Mouse (Mus musculus) MEL (cell line): Measurements from ENCODE around the gene Krt80. TPM values are rescaled to one million over a fixed set of nuclear protein-coding genes. Genes with fewer than 3 reads are reported as not detected.

Source experiments
- DNase-seq: peaks from one replicate; pipeline ENCODE4 v3.0.0; 2011; ENCODE audit warnings: low read depth, low spot score
- H3K27ac ChIP-seq: 2 replicates; pipeline ENCODE4 v1.5.1; 2012; ENCODE audit warnings: low read depth, mild to moderate bottlenecking, control low read depth, low read length, moderate library complexity; ENCODE audit not compliant: control insufficient read depth
- H3K27me3 ChIP-seq, 2 experiments: fragments of 150-350 bp in 1 of 2; sonication (generic) in 1 of 2; 2 replicates each; pipeline ENCODE4 v1.6.1; 2012; ENCODE audit warnings: low read length in 2 of 2, mild to moderate bottlenecking in 2 of 2, improper control_type of control experiment in 1 of 2, moderate library complexity in 1 of 2; ENCODE audit not compliant: insufficient read depth in 2 of 2, control insufficient read depth in 1 of 2
- H3K36me3 ChIP-seq, 2 experiments: 2 replicates each; pipeline ENCODE4 v1.6.1; 2012 to 2014; ENCODE audit warnings: low read length in 2 of 2, improper control_type of control experiment in 1 of 2, inconsistent platforms in 1 of 2, mild to moderate bottlenecking in 1 of 2; ENCODE audit not compliant: insufficient read depth in 2 of 2, control insufficient read depth in 1 of 2
- H3K4me1 ChIP-seq, 2 experiments: fragments of 150-350 bp in 1 of 2; sonication (generic) in 1 of 2; 2 replicates each; pipeline ENCODE4 v1.6.1; 2012; ENCODE audit warnings: low read length in 2 of 2, improper control_type of control experiment in 1 of 2, mild to moderate bottlenecking in 1 of 2; ENCODE audit not compliant: insufficient read depth in 2 of 2, control insufficient read depth in 1 of 2
- H3K4me3 ChIP-seq, 2 experiments: fragments of 150-350 bp in 1 of 2; sonication (generic) in 1 of 2; 2 replicates each; pipeline ENCODE4 v1.5.1; 2012; ENCODE audit warnings: low read depth in 2 of 2, low read length in 2 of 2, mild to moderate bottlenecking in 2 of 2, moderate library complexity in 2 of 2, control low read depth in 1 of 2, improper control_type of control experiment in 1 of 2; ENCODE audit not compliant: control insufficient read depth in 1 of 2, insufficient read depth in 1 of 2
- H3K79me2 ChIP-seq: 2 replicates; pipeline ENCODE4 v1.6.1; 2012; ENCODE audit warnings: mild to moderate bottlenecking, low read length, moderate library complexity; ENCODE audit not compliant: control insufficient read depth, poor library complexity, insufficient read depth
- H3K9ac ChIP-seq: 2 replicates; pipeline ENCODE4 v1.6.1; 2012; ENCODE audit warnings: low read depth, mild to moderate bottlenecking, control low read depth, low read length, moderate library complexity; ENCODE audit not compliant: control insufficient read depth, poor library complexity, severe bottlenecking
- H3K9me3 ChIP-seq: fragments of 150-350 bp; sonication (generic); replicated peaks from 2 replicates; pipeline ENCODE4 v1.6.1; 2012; ENCODE audit warnings: mild to moderate bottlenecking, low read length, improper control_type of control experiment, moderate library complexity; ENCODE audit not compliant: insufficient read depth
- BHLHE40 ChIP-seq: IDR thresholded peaks from 2 replicates; pipeline ENCODE4 v1.6.1; 2012; ENCODE audit warnings: low read depth, mild to moderate bottlenecking, inconsistent platforms, low read length, improper control_type of control experiment, borderline replicate concordance
- CHD2 ChIP-seq: IDR thresholded peaks from 2 replicates; pipeline ENCODE4 v1.6.1; 2011; ENCODE audit warnings: low read length, improper control_type of control experiment
- CTCF ChIP-seq, 3 experiments: IDR thresholded peaks in 2 of 3; conservative IDR thresholded peaks in 1 of 3; 2 replicates each; pipeline ENCODE4 v1.5.1; 2011 to 2012; ENCODE audit warnings: low read length in 3 of 3, low read depth in 2 of 3, mild to moderate bottlenecking in 2 of 3, improper control_type of control experiment in 1 of 3, inconsistent platforms in 1 of 3, mixed read lengths in 1 of 3, moderate library complexity in 1 of 3; ENCODE audit not compliant: control insufficient read depth in 1 of 3, insufficient read depth in 1 of 3, poor library complexity in 1 of 3, severe bottlenecking in 1 of 3
- E2F4 ChIP-seq: IDR thresholded peaks from 2 replicates; pipeline ENCODE4 v1.6.1; 2011; ENCODE audit warnings: low read depth, low read length, improper control_type of control experiment, borderline replicate concordance
- ELF1 ChIP-seq: IDR thresholded peaks from 2 replicates; pipeline ENCODE4 v1.6.1; 2014; ENCODE audit warnings: low read depth, mild to moderate bottlenecking, inconsistent platforms, low read length, improper control_type of control experiment, moderate library complexity
- EP300 ChIP-seq, 2 experiments: IDR thresholded peaks; 2 replicates each; pipeline ENCODE4 v1.6.1; 2011; ENCODE audit warnings: improper control_type of control experiment in 2 of 2, low read length in 2 of 2, low read depth in 1 of 2, mild to moderate bottlenecking in 1 of 2
- GATA1 ChIP-seq: IDR thresholded peaks from 2 replicates; pipeline ENCODE4 v1.6.1; 2011; ENCODE audit warnings: low read depth, low read length, improper control_type of control experiment
- HCFC1 ChIP-seq: IDR thresholded peaks from 2 replicates; pipeline ENCODE4 v1.6.1; 2012; ENCODE audit warnings: low read depth, mild to moderate bottlenecking, inconsistent platforms, low read length, improper control_type of control experiment, moderate library complexity
- MAZ ChIP-seq: IDR thresholded peaks from 2 replicates; pipeline ENCODE4 v1.6.1; 2012; ENCODE audit warnings: low read depth, mild to moderate bottlenecking, inconsistent platforms, low read length, improper control_type of control experiment
- MEF2A ChIP-seq: IDR thresholded peaks from 2 replicates; pipeline ENCODE4 v1.6.1; 2014; ENCODE audit warnings: low read depth, mild to moderate bottlenecking, inconsistent platforms, low read length, improper control_type of control experiment; ENCODE audit not compliant: poor library complexity, insufficient replicate concordance, severe bottlenecking; ENCODE audit errors: extremely low read depth
- MXI1 ChIP-seq: IDR thresholded peaks from 2 replicates; pipeline ENCODE4 v1.6.1; 2011; ENCODE audit warnings: mild to moderate bottlenecking, low read depth, low read length, improper control_type of control experiment
- MYC ChIP-seq: IDR thresholded peaks from 2 replicates; pipeline ENCODE4 v1.6.1; 2011; ENCODE audit warnings: low read depth, mild to moderate bottlenecking, low read length, improper control_type of control experiment, moderate library complexity
- NELFE ChIP-seq: IDR thresholded peaks from 2 replicates; pipeline ENCODE4 v1.6.1; 2011; ENCODE audit warnings: low read depth, low read length, improper control_type of control experiment
- NRF1 ChIP-seq: IDR thresholded peaks from 2 replicates; pipeline ENCODE4 v1.6.1; 2014; ENCODE audit warnings: low read depth, mild to moderate bottlenecking, inconsistent platforms, low read length, improper control_type of control experiment, moderate library complexity; ENCODE audit not compliant: poor library complexity, insufficient read depth, severe bottlenecking
- POLR2A ChIP-seq, 2 experiments: IDR thresholded peaks; 2 replicates each; pipeline ENCODE4 v1.6.1; 2011 to 2012; ENCODE audit warnings: low read length in 2 of 2, mild to moderate bottlenecking in 2 of 2, control low read depth in 1 of 2, improper control_type of control experiment in 1 of 2, low read depth in 1 of 2, moderate library complexity in 1 of 2; ENCODE audit not compliant: control insufficient read depth in 1 of 2, insufficient read depth in 1 of 2, poor library complexity in 1 of 2
- POLR2AphosphoS5 ChIP-seq: IDR thresholded peaks from 2 replicates; pipeline ENCODE4 v1.6.1; 2012; ENCODE audit warnings: low read depth, borderline replicate concordance, mild to moderate bottlenecking, inconsistent platforms, low read length, moderate library complexity, mixed read lengths
- RAD21 ChIP-seq: IDR thresholded peaks from 2 replicates; pipeline ENCODE4 v1.6.1; 2011; ENCODE audit warnings: mild to moderate bottlenecking, low read depth, low read length, improper control_type of control experiment
- SIN3A ChIP-seq: IDR thresholded peaks from 2 replicates; pipeline ENCODE4 v1.6.1; 2012; ENCODE audit warnings: low read length, improper control_type of control experiment, inconsistent platforms
- TAL1 ChIP-seq: IDR thresholded peaks from 2 replicates; pipeline ENCODE4 v1.6.1; 2012; ENCODE audit warnings: mild to moderate bottlenecking, inconsistent platforms, low read length, moderate library complexity, mixed read lengths
- TCF12 ChIP-seq: IDR thresholded peaks from 2 replicates; pipeline ENCODE4 v1.6.1; 2014; ENCODE audit warnings: low read depth, mild to moderate bottlenecking, inconsistent platforms, low read length, improper control_type of control experiment, moderate library complexity
- UBTF ChIP-seq: IDR thresholded peaks from 2 replicates; pipeline ENCODE4 v1.6.1; 2012; ENCODE audit warnings: low read depth, mild to moderate bottlenecking, inconsistent platforms, low read length, improper control_type of control experiment, moderate library complexity, borderline replicate concordance; ENCODE audit not compliant: insufficient read depth
- USF1 ChIP-seq: IDR thresholded peaks from 2 replicates; pipeline ENCODE4 v1.6.1; 2014; ENCODE audit warnings: low read depth, mild to moderate bottlenecking, inconsistent platforms, low read length, improper control_type of control experiment, moderate library complexity
- USF2 ChIP-seq, 2 experiments: IDR thresholded peaks; 2 replicates each; pipeline ENCODE4 v1.6.1; 2011 to 2012; ENCODE audit warnings: improper control_type of control experiment in 2 of 2, low read length in 2 of 2, borderline replicate concordance in 1 of 2, inconsistent platforms in 1 of 2, low read depth in 1 of 2, mild to moderate bottlenecking in 1 of 2; ENCODE audit not compliant: insufficient read depth in 1 of 2
- ZKSCAN1 ChIP-seq: IDR thresholded peaks from 2 replicates; pipeline ENCODE4 v1.6.1; 2012; ENCODE audit warnings: low read depth, mild to moderate bottlenecking, inconsistent platforms, low read length, improper control_type of control experiment, moderate library complexity
- ZNF384 ChIP-seq: IDR thresholded peaks from 2 replicates; pipeline ENCODE4 v1.6.1; 2012; ENCODE audit warnings: low read depth, mild to moderate bottlenecking, inconsistent platforms, low read length, improper control_type of control experiment
- polyA plus RNA-seq, 2 experiments: library from polyadenylated mRNA; stranded (reverse) in 1 of 2; unstranded in 1 of 2; fragments of >175 nt in 1 of 2; fragments of >200 nt in 1 of 2; gene quantifications; 2 replicates each; pipeline versions ENCODE4 v1.2.1 to v1.2.4; 2012; ENCODE audit warnings: low replicate concordance in 2 of 2, low read depth in 1 of 2; ENCODE audit not compliant: insufficient read length in 2 of 2, insufficient read depth in 1 of 2, missing spikeins in 1 of 2
- total RNA-seq: library from RNA; depleted of rRNA; stranded (reverse); fragments of 300-350 nt; gene quantifications from 2 replicates; pipeline ENCODE4 v1.2.3, GENCODE M21; 2012; rRNA removed

Krt80 gene
- not detected in 2 replicates for total RNA-seq
- polyA plus RNA-seq: not detected

DNA sequence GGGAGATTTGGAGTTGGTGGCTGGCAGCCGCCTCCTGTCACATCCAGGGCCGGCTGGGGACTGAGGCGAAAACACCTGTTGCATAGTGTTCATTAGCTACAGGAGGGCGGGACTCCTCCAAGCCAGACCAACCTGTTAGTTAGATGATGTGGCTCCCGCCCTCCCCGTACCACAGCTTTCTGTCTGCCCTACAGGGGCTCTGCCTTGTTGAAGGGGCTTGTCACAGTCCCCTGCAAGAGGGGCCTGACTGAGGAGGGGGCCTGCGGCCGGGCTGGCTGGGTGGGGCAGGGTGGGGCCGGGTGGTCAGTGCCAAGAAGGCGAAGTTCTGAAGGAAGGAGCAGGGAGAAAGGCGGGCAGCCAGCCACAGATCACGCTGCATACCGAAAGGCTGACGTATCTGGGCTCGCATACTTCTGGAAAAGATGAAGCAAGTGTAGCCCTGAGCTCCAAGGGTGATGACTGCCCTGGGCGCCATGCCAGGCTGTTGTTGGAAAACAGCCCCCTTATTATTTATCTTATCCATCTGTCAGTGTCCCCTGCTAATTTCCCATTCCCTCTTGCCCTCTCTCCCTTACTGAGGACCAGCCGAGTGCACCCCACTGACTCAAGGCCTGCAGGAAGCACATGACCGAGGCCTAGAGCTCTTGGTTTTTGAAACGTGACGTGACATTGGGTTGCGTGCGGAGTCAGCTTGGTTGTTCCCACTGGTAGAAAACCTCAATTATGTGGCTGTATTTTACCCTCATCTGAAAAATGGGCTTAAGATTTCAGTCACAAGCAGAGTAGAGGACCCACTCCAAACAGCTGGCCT is at the start of gene Krt80:
Gene Krt80 (minus strand): TSS at position 62 of the 811 bp plus-strand sequence.
- DNase-seq: no peak
- Histone ChIP-seq H3K9me3 (no peaks in the 10 kb centered on the region), H3K27ac (no peak within 1 kb of the TSS), H3K27me3 (no peaks in the 10 kb centered on the region; a peak in 1 of 4 replicates), H3K36me3 (no peaks in the 10 kb centered on the region), H3K4me3 (no peak within 1 kb of the TSS), H3K79me2 (no peaks in the 10 kb centered on the region), H3K4me1 (no peaks in the 10 kb centered on the region), H3K9ac (no peak within 1 kb of the TSS)
- TF ChIP-seq RAD21 (no peak), USF1 (no peak), BHLHE40 (no peak), CHD2 (no peak), NELFE (no peak), MYC (no peak), CTCF (IDR thresholded peaks at IDR 0.05 in 2 of 3, conservative IDR thresholded peaks at IDR 0.05 in 1 of 3; ENCODE audit: control insufficient read depth in 1 of 3, insufficient read depth in 1 of 3, low read depth in 2 of 3, low read length in 3 of 3, poor library complexity in 1 of 3, severe bottlenecking in 1 of 3) (no peak), GATA1 (no peak), E2F4 (no peak), HCFC1 (no peak), NRF1 (no peak), TCF12 (no peak), MXI1 (no peak), MEF2A (no peak)

DNA sequence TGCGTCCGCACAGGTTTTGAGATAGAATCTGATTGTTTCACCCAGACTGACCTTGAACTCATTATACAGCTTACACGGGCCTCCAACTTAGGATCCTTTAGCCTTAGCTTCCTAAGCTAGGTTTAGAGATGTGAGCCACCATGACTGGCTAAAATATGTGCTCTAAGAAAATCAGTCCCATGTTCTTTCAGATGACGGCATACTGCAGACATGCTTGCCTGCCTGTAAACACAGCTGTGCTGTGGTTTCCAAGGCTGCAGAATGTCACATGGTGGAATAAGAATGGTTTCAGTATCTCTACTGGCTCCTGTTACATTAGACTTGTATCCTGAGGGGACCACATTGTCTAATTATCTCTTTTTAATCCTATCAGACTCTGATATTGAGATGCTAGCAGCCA is 49.0 kb upstream of the Krt80 start:
- H3K9me3 ChIP-seq: no peaks in the 10 kb centered on the region
- H3K27ac ChIP-seq: no peak overlapping the region
- no peaks in the 10 kb centered on the region for H3K36me3 ChIP-seq
- no peak overlapping the region for H3K9ac ChIP-seq
- 0 out of 4 replicates have a peak, but pooled peaks cover 0 to 2% of the 10 kb centered on the region in 2 experiments for H3K27me3 ChIP-seq
- no peaks in the 10 kb centered on the region for H3K4me1 ChIP-seq
- TF ChIP-seq TAL1 (no peak), USF1 (no peak), EP300 (IDR thresholded peaks at IDR 0.05; ENCODE audit: low read depth in 1 of 2, low read length in 2 of 2) (no peak), NRF1 (no peak), ELF1 (no peak), CTCF (IDR thresholded peaks at IDR 0.05 in 2 of 3, conservative IDR thresholded peaks at IDR 0.05 in 1 of 3; ENCODE audit: control insufficient read depth in 1 of 3, insufficient read depth in 1 of 3, low read depth in 2 of 3, low read length in 3 of 3, poor library complexity in 1 of 3, severe bottlenecking in 1 of 3) (no peak), ZKSCAN1 (no peak), MYC (no peak), NELFE (no peak), RAD21 (no peak), MAZ (no peak), UBTF (no peak), ZNF384 (no peak), MXI1 (no peak), USF2 (IDR thresholded peaks at IDR 0.05; ENCODE audit: borderline replicate concordance in 1 of 2, insufficient read depth in 1 of 2, low read depth in 1 of 2, low read length in 2 of 2) (no peak), POLR2AphosphoS5 (no peak), SIN3A (no peak), POLR2A (IDR thresholded peaks at IDR 0.05; ENCODE audit: control insufficient read depth in 1 of 2, insufficient read depth in 1 of 2, low read depth in 1 of 2, low read length in 2 of 2, poor library complexity in 1 of 2) (no peak)
- TF ChIP-seq, all 39 proteins: peak for 0
- Histone ChIP-seq H3K4me3 (no peak overlapping the region), H3K79me2 (no peaks in the 10 kb centered on the region)
- no peak for DNase-seq
